Mouse (Mus musculus) bone marrow, adult 2 months (tissue): ENCODE results near the gene Paqr6.

Source experiments
- CTCF ChIP-seq: fragments of 200-500 bp; IDR thresholded peaks from 2 replicates; pipeline ENCODE4 v1.5.1; 2011; ENCODE audit warnings: low read length, control low read depth; ENCODE audit not compliant: control insufficient read depth, insufficient read depth
- POLR2A ChIP-seq: fragments of 200-500 bp; IDR thresholded peaks from 2 replicates; pipeline ENCODE4 v1.6.1; 2011; ENCODE audit warnings: low read depth, mild to moderate bottlenecking, control low read depth, low read length, borderline replicate concordance; ENCODE audit not compliant: control insufficient read depth

GRCm38 (mm10) chr3:88361096-88361495 is 3.3 kb upstream of the Paqr6 start:
- TF ChIP-seq POLR2A = no peak
- TF ChIP-seq CTCF = no peak
